Mouse (Mus musculus) G1E (cell line): ENCODE results near the gene Epsti1.

ENCODE experiments used
- CTCF ChIP-seq: IDR thresholded peaks from 2 replicates; pipeline ENCODE4 v1.5.1; 2012; ENCODE audit warnings: low read depth, low read length, inconsistent platforms, mixed read lengths
- GATA1 ChIP-seq: IDR thresholded peaks from 2 replicates; pipeline ENCODE4 v1.6.1; 2012; ENCODE audit warnings: borderline replicate concordance, low read length, inconsistent platforms, mixed read lengths
- TAL1 ChIP-seq: conservative IDR thresholded peaks from 2 replicates; pipeline ENCODE4 v1.6.1; 2012; ENCODE audit warnings: low read depth, low read length, inconsistent platforms, mixed read lengths

GRCm38 (mm10) chr14:77971355-77971754 is 67.3 kb downstream of the Epsti1 start:
- TF ChIP-seq CTCF (no peak), TAL1 (no peak), GATA1 (no peak)
